Mouse (Mus musculus) embryonic facial prominence, embryonic 12.5 days (tissue): ENCODE results near the gene Fam171a2. TPM values are rescaled to one million over a fixed set of nuclear protein-coding genes. Genes with fewer than 3 reads are reported as not detected.

ENCODE experiments used
- ATAC-seq: fragments of 200-750 bp; cut with Nextera tagmentation; 2 replicates; pipeline ENCODE4 v1.8.0; 2017; ENCODE audit not compliant: insufficient number of reproducible peaks, insufficient read depth, low FRiP score, low TSS enrichment
- H3K27ac ChIP-seq: fragments of 300-500 bp; sonication (generic); 2 replicates; pipeline ENCODE4 v1.5.1; 2016; ENCODE audit warnings: mild to moderate bottlenecking
- H3K27me3 ChIP-seq: fragments of 300-500 bp; sonication (generic); 2 replicates; pipeline ENCODE4 v1.6.1; 2016; ENCODE audit warnings: mild to moderate bottlenecking, moderate library complexity
- H3K36me3 ChIP-seq: fragments of 300-500 bp; sonication (generic); 2 replicates; pipeline ENCODE4 v1.6.1; 2016; ENCODE audit warnings: mild to moderate bottlenecking
- H3K4me1 ChIP-seq: fragments of 300-500 bp; sonication (generic); 2 replicates; pipeline ENCODE4 v1.6.1; 2016
- H3K4me2 ChIP-seq: fragments of 300-500 bp; sonication (generic); replicated peaks from 2 replicates; pipeline ENCODE4 v1.6.1; 2016; ENCODE audit warnings: mild to moderate bottlenecking, moderate library complexity
- H3K4me3 ChIP-seq: fragments of 300-500 bp; sonication (generic); 2 replicates; pipeline ENCODE4 v1.5.1; 2016; ENCODE audit warnings: mild to moderate bottlenecking
- H3K9ac ChIP-seq: fragments of 300-500 bp; sonication (generic); 2 replicates; pipeline ENCODE4 v1.6.1; 2016; ENCODE audit warnings: mild to moderate bottlenecking, moderate library complexity
- H3K9me3 ChIP-seq: fragments of 300-500 bp; sonication (generic); 2 replicates; pipeline ENCODE4 v1.6.1; 2016; ENCODE audit warnings: mild to moderate bottlenecking, moderate library complexity
- WGBS: fragments of 180-500 bp; shearing (Covaris S2); methylation state at CpG from one replicate; pipeline ENCODE4 v1.1.7; 2016; 5-methylcytosine and 5-hydroxymethylcytosine counted together
- polyA plus RNA-seq: library from polyadenylated mRNA; unstranded; fragments of >200 nt; fragmentation: Nextera tagmentation; extraction: Ambion mirVana; gene quantifications from 2 replicates; pipeline ENCODE4 v1.2.1, GENCODE M21; 2016

Gene Fam171a2
- polyA plus RNA-seq, 1 experiment from 2014 or later, result 13.5 TPM

DNA sequence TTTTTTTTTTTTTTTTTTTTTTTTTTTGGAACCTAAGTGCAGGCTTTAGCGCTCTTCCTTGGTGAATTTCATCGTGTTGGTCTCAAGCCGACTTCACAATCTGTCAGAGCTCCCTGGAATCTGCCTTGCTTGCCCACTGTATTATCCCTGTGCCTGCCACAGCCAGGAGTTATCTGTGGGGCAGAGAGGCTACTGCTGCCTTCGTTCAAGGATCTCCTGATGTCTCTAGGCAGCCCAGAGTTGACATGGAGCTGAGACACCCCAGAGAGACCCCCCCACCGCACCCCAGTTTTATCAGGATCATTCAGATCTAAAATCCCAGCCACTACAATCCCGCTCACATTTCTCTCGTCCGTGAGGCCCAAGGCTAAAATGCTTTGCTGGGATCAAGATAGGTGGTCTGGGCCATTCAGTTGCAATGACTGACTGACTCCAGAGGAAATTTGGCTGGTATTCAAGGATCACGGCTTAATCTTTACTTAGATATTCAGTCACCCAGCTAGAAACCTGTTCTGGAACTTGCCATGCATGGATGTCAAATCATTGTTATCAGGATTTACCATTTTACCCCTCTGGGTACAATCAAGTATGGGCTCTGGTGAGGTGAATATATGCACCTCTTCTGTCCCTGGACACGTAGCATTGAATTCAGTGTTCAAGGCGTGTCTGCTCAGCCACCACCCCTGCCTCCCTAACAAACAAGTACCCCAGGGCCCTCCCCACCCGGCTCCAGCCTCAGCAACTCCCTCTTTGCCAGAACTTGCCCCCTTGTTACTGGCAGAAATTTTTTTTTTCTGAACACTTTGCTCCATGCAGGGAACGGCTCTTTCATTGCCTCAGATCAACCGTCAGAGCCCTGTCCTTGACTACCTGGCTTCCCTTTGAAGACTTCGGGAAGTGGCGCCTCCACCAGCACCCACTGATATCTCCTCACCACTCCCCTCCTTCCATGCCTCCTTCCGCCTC lies 1.8 kb upstream of the Fam171a2 start:
- H3K9ac ChIP-seq, result no peak overlapping the region
- no peak overlapping the region for H3K4me2 ChIP-seq
- H3K9me3 ChIP-seq, result no peaks in the 10 kb centered on the region
- ATAC-seq, result no peak
- 48% methylated on average over 17 of the region's 17 CpGs for WGBS
- H3K36me3 ChIP-seq, result no peaks in the 10 kb centered on the region
- no peak overlapping the region for H3K27ac ChIP-seq
- peaks cover 20% of the 10 kb centered on the region for H3K27me3 ChIP-seq
- H3K4me3 ChIP-seq, result no peak overlapping the region
- H3K4me1 ChIP-seq, result peaks cover 35% of the 10 kb centered on the region

DNA sequence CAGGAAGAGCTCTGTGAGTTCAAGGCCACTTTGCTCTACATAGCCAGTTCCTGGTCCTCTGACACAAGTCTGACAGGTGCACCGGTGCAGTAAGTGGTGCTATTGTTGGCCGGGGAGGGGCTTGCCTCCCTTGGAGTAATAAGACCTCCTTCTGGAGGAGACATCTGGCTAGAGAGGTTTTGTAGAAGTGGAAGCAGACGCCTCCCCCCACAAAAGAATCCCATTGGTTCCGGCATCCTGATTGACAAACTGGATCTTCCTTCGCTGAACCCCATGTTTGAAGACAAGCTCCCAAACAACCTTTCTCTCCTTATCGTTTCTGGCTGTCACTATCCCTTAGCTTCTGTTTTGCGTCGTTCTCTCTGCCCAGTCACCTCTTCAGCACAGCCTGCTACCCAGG lies 845 bp upstream of the Fam171a2 start:
- Histone ChIP-seq H3K4me1 (peaks cover 35% of the 10 kb centered on the region), H3K27me3 (peaks cover 18% of the 10 kb centered on the region), H3K27ac (no peak overlapping the region), H3K9ac (no peak overlapping the region), H3K9me3 (no peaks in the 10 kb centered on the region), H3K4me3 (no peak overlapping the region), H3K4me2 (0 out of 2 replicates have a peak overlapping the region, but pooled peaks have one; percentile 91), H3K36me3 (peaks cover 6% of the 10 kb centered on the region; the same call in 1 of the 2 replicates)
- no peak for ATAC-seq
- WGBS, result 16% methylated on average over 8 of the region's 8 CpGs

DNA sequence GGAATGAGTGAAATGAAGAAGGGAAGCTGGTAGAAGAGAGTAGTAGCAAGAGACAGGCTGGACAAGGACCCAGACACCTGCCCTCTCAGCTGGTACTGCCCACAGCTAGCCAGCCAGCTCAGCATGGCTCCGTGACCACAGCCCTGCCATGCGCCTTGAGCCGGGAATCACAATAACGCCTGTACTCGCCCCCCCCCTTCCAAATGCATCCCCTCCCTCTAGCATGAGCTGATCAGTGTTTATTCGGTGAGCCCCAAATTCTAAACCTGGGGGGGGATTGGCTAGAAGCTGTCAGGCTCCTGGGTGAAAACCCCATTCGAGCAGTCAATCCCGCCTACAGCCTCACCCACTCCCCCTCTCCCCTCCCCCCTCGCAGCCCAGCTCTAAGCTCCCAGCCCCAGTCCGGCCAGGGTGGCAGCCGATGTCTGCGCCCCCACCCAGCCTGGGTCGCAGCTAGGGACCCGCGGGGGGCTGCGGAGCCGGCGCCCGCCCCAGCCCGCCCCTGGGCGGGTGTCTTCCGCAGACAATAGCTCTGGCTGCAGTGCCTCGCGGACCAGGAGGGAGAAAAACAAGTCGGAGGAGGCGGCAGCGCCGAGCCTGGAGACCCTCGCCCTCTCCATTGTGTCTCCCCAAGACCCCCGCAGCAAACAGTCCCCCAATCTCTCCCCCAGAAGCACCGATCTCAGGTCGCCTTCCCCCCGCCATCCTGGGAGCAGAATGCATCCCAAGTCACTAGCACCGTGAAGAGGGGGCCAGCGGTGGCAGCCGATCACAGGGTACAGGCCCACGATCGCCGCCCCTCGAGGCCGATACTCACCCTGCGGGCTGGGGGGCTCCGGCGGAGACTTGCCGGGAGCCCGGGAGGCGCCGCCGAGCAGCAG lies 661 bp downstream of the Fam171a2 start:
- peak overlapping the region; percentile 91 for H3K4me2 ChIP-seq
- H3K27me3 ChIP-seq, result peaks cover 10% of the 10 kb centered on the region
- H3K9ac ChIP-seq, result peak overlapping the region; percentile 99
- peaks cover 35% of the 10 kb centered on the region for H3K4me1 ChIP-seq
- H3K27ac ChIP-seq, result peak overlapping the region; percentile 97
- under 1% methylated on average over 41 of the region's 49 CpGs for WGBS
- no peaks in the 10 kb centered on the region for H3K9me3 ChIP-seq
- ATAC-seq, result peak; percentile 56
- H3K4me3 ChIP-seq, result peak overlapping the region; percentile 79
- H3K36me3 ChIP-seq, result peaks cover 17% of the 10 kb centered on the region

DNA sequence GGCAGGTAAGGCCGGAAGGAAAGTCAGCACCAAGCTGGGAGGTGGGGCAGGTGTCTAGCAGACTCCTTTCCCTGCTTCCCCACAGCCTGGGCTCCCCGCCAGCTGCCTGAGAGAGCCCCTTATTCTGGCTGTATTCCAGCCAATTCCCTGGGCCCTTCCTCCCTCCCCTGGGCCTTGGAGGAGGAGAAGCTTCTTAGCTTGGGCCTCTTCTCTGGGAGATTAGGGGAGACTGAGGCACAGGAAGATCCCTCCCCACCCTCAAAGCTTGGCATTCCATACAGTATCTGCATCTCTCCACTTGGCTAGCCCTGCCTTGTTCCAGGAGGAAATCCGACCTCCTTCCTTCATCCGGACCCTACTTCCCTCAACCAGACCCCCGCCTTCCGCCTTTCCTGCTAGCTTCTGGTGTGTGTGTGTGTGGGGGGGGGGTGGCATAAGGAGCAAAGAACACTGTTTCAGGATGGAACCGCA lies 1.6 kb downstream of the Fam171a2 start:
- Histone ChIP-seq H3K9me3 (no peaks in the 10 kb centered on the region), H3K4me3 (peak overlapping the region; percentile 79), H3K36me3 (peaks cover 26% of the 10 kb centered on the region), H3K9ac (peak overlapping the region; percentile 99), H3K27ac (peak overlapping the region; percentile 97), H3K4me1 (peaks cover 35% of the 10 kb centered on the region), H3K27me3 (peaks cover 8% of the 10 kb centered on the region), H3K4me2 (peak overlapping the region; percentile 91)
- WGBS, result 6% methylated on average over 7 of the region's 7 CpGs
- no peak for ATAC-seq

DNA sequence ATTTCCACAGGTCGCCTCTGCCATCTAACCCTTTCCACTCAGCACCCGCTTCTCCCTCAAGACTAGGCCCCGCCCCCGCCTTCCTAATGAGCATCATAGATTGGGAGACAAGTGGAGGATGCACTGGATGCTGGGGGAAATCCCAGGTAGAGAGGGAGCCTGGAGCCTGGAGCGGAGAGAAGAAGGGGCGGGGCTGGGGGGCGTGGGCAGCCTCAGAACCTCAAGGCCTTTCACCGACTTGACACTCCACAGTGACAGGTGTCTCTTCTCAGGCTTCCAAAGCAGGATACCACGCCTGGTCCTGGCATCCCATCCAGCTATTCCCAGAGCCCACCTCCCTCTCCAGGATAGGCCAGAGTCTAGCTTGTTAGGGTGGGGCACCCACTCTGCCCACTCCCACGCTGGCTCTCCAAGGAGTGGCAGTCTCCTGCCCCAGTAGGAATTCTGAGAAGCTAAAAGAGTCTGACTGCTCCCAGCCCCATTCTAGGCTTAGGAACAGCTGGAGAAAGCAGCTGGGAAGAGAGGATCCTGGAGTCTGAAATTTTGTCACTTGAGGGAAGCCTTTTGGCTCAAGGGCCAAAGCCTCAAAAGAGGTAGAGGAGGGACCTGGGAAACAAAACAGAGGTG lies 2.1 kb downstream of the Fam171a2 start:
- peak overlapping the region; percentile 97 for H3K27ac ChIP-seq
- H3K9me3 ChIP-seq, result no peaks in the 10 kb centered on the region
- ATAC-seq, result peak; percentile 12; the same call in 1 of the 2 replicates
- 14% methylated on average over 10 of the region's 10 CpGs for WGBS
- H3K36me3 ChIP-seq, result peaks cover 31% of the 10 kb centered on the region
- peak overlapping the region; percentile 99 for H3K9ac ChIP-seq
- peak overlapping the region; percentile 91 for H3K4me2 ChIP-seq
- H3K27me3 ChIP-seq, result peaks cover 8% of the 10 kb centered on the region
- peak overlapping the region; percentile 79 for H3K4me3 ChIP-seq
- peaks cover 35% of the 10 kb centered on the region for H3K4me1 ChIP-seq

DNA sequence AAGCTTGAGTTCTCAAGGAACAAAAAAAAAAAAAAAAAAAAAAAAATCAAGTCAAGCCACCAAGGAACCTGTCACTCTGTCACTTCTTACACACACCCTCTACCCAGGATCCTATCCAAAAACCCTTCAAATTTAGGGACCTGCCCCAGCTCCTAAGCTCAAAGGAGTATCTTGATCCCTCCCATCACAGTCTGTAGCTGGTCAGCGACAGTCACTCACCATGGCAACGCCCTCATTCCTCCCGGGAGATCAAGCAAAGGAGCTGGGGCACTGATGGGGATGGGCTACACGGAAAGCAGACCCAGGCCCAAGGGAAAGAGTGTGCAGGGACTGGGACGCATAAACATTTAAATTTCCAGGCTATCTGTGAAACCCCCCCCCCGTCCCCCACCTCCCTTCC lies 2.7 kb downstream of the Fam171a2 start:
- H3K9me3 ChIP-seq, result no peaks in the 10 kb centered on the region
- H3K4me2 ChIP-seq, result peak overlapping the region; percentile 91
- H3K27ac ChIP-seq, result peak overlapping the region; percentile 97; the same call in 1 of the 2 replicates
- ATAC-seq, result no peak
- no peak overlapping the region for H3K4me3 ChIP-seq
- H3K9ac ChIP-seq, result no peak overlapping the region
- H3K36me3 ChIP-seq, result peaks cover 37% of the 10 kb centered on the region
- peaks cover 9% of the 10 kb centered on the region for H3K27me3 ChIP-seq
- WGBS, result 9% methylated on average over 6 of the region's 6 CpGs
- H3K4me1 ChIP-seq, result peaks cover 35% of the 10 kb centered on the region

DNA sequence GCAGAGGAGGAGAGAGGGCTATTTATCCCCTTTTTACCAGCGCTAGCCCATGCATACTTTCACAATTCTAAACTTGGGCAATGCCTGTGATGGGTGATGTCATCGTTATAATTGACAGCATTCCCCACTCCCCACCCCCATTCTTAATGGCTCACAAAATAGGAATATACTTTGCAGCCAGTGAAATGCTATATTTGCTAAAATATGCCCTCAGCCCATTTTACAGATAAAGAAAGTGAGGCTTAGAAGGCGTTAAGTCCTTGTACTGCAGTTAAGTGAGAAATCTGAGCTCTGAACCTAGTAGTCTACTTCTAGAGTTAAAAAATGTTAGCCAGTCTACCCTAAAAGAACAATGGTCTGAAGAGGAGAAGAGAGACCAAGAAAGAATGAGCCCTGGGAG lies 3.2 kb downstream of the Fam171a2 start:
- Histone ChIP-seq H3K9ac (no peak overlapping the region), H3K4me1 (peaks cover 34% of the 10 kb centered on the region), H3K4me3 (no peak overlapping the region), H3K9me3 (no peaks in the 10 kb centered on the region), H3K27ac (no peak overlapping the region), H3K4me2 (no peak overlapping the region), H3K36me3 (peaks cover 42% of the 10 kb centered on the region), H3K27me3 (peaks cover 9% of the 10 kb centered on the region)
- WGBS, result 74% methylated on average over 3 of the region's 3 CpGs
- ATAC-seq, result no peak

DNA sequence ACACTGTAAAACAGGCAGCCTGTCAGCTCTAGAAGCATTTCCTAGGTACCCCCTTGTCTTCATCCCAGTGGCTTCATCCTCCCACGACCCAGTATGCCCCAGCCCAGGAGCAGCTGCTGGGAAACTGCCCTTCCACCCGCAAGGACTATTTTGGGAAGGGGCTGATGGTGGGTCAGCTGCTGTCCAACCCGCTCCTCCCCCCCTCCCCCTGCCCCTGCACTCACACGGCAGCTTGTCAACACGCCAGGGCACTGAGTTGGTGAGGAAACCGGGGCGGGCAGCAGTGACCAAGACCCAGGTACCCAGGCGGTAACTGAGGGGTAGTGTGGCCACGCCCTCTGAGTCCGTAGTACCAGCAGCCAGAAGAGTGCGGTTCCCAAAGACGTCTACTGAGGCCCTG lies 3.7 kb downstream of the Fam171a2 start:
- H3K9ac ChIP-seq, result no peak overlapping the region
- H3K27me3 ChIP-seq, result peaks cover 6% of the 10 kb centered on the region; the same call in 1 of the 2 replicates
- no peak for ATAC-seq
- H3K36me3 ChIP-seq, result peaks cover 47% of the 10 kb centered on the region
- H3K4me1 ChIP-seq, result peaks cover 31% of the 10 kb centered on the region
- H3K9me3 ChIP-seq, result no peaks in the 10 kb centered on the region
- no peak overlapping the region for H3K27ac ChIP-seq
- 69% methylated on average over 12 of the region's 12 CpGs for WGBS
- no peak overlapping the region for H3K4me2 ChIP-seq
- H3K4me3 ChIP-seq, result no peak overlapping the region

DNA sequence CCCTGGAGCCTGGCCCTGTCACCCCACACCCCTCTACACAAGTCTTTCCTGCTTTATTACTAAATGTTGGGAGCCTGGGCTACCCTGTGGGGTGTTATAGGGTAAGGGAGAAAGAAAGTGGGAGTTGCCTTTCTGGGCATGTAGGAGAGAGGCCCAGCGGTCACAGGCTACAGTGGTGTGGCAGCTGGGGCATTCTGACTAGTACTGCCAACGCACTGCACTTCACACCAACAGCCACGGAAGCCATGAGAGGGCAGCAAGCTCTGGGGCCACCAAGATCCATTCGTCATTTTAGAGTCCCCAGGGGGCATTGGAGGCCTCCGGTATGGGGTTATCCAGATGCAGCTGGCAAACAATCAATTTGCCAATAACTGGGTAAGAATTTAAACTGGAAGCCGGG lies 5.4 kb downstream of the Fam171a2 start:
- Histone ChIP-seq H3K36me3 (peaks cover 58% of the 10 kb centered on the region), H3K4me1 (peaks cover 32% of the 10 kb centered on the region), H3K9ac (no peak overlapping the region), H3K4me3 (no peak overlapping the region), H3K4me2 (no peak overlapping the region), H3K9me3 (no peaks in the 10 kb centered on the region), H3K27ac (no peak overlapping the region), H3K27me3 (peaks cover 12% of the 10 kb centered on the region; the same call in 1 of the 2 replicates)
- ATAC-seq, result no peak
- 92% methylated on average over 6 of the region's 6 CpGs for WGBS

DNA sequence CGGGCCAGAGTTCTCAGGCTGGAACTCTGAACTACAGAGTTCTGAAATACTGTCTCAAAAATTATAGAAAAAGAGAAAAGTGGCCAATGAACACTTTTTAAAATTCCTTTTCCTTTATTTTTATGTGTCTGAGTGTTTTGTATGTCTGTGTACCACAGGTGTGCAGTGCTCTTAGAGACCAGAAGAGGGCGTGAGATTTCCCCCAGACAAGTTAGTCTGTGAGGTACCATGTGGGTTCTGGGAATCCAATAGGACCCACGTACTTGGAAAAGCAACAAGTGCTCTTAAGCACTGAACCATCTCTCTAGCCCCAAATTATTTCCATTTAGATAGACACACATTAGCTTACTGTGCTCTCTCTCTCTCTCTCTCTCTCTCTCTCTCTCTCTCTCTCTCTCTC lies 6.0 kb downstream of the Fam171a2 start:
- no peak for ATAC-seq
- Histone ChIP-seq H3K9ac (no peak overlapping the region), H3K4me3 (no peak overlapping the region), H3K4me2 (no peak overlapping the region), H3K4me1 (peaks cover 35% of the 10 kb centered on the region), H3K27me3 (peaks cover 12% of the 10 kb centered on the region; the same call in 1 of the 2 replicates), H3K36me3 (peaks cover 62% of the 10 kb centered on the region), H3K9me3 (no peaks in the 10 kb centered on the region), H3K27ac (no peak overlapping the region)
- WGBS, result 84% methylated on average over 3 of the region's 3 CpGs

DNA sequence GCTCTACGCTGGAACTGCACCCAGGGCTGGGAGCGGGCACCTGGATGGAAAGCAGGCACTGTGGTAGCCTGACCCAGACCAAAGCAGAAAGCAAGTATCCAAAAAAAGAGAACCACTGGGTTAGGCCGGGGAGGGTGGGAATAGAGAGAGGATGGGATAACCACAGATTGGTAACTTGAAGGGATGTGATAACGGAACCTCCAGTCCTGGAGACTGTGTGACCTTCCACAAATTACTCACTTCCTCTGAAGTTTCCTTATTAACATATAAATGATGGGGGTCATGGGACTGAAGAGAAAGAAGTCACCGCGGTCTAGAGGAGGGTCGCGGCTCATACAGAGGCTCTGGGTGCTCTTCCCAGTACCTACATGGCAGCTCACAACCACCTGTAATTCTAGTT lies 7.2 kb downstream of the Fam171a2 start:
- peaks cover 23% of the 10 kb centered on the region for H3K4me1 ChIP-seq
- peaks cover 12% of the 10 kb centered on the region; the same call in 1 of the 2 replicates for H3K27me3 ChIP-seq
- H3K4me3 ChIP-seq, result no peak overlapping the region
- no peaks in the 10 kb centered on the region for H3K9me3 ChIP-seq
- ATAC-seq, result no peak
- H3K27ac ChIP-seq, result no peak overlapping the region
- 91% methylated on average over 8 of the region's 8 CpGs for WGBS
- H3K36me3 ChIP-seq, result peaks cover 74% of the 10 kb centered on the region
- no peak overlapping the region for H3K9ac ChIP-seq
- no peak overlapping the region for H3K4me2 ChIP-seq
